In genomic region chr1:36860876-36861275, GRCm38 (mm10) we compare ENCODE assay signal across 10 mouse cellular contexts.
A peak's percentile ranks its signal among the peaks of the same experiment; 100 is the strongest.
DNase-seq lines count a peak whose midpoint lies in the region; ATAC-seq and TF ChIP-seq lines count a peak whose summit lies in the region.
"Had no signal": no experiment of that assay in that cellular context is flagged by ENCODE, and none has a peak within 500 bp of the region (broad histone marks: within the 10 kb centered on the region; RNA-seq: fewer than 3 reads in every experiment).

No protein-coding gene starts in this region.

- 56% methylated on average over 1 of the region's 1 CpGs for WGBS in heart, embryonic 12.5 days
- WGBS in limb, embryonic 13.5 days: 16% methylated on average over 1 of the region's 1 CpGs

- no peak overlapping the region for H3K4me2 ChIP-seq in heart, embryonic 12.5 days
- peak overlapping the region; percentile 28 for H3K4me2 ChIP-seq in limb, embryonic 13.5 days (replicated peaks)

- H3K4me1 ChIP-seq in heart, embryonic 12.5 days (replicated peaks): peaks cover 44% of the 10 kb centered on the region
- peaks cover 10% of the 10 kb centered on the region for H3K4me1 ChIP-seq in cortical plate, adult 2 months (ENCODE audit: control insufficient read depth, insufficient read depth, low read length)
- peaks cover 39% of the 10 kb centered on the region for H3K4me1 ChIP-seq in limb, embryonic 13.5 days

- no peak for ATAC-seq in heart, embryonic 12.5 days (ENCODE audit: insufficient number of reproducible peaks, low FRiP score)
- no peak for ATAC-seq in limb, embryonic 13.5 days (ENCODE audit: low FRiP score, low read depth)

- no peak overlapping the region for H3K4me3 ChIP-seq in heart, embryonic 12.5 days
- no peak overlapping the region for H3K4me3 ChIP-seq in layer of hippocampus, adult 2 months
- no peak overlapping the region for H3K4me3 ChIP-seq in cortical plate, adult 2 months (ENCODE audit: insufficient read depth, low read length)
- H3K4me3 ChIP-seq in limb, embryonic 13.5 days: no peak overlapping the region

- intact Hi-C loops in heart, postnatal 25 days (cut with DNase I): loop anchor here (1.0 to 5.0 kb wide), 2 partner anchors 59 to 76 kb away; no protein-coding TSS in a partner anchor

- DNase-seq in heart, postnatal 25 days (ENCODE audit: low spot score): no peak
- no peak for DNase-seq in layer of hippocampus, adult 2 months (ENCODE audit: low spot score in 2 of 2)
- no peak for DNase-seq in layer of hippocampus, adult 9-10 months (ENCODE audit: low spot score)
- DNase-seq in ovary, adult 18-20 months (ENCODE audit: low spot score): no peak
- no peak for DNase-seq in retina, postnatal 1 day
- DNase-seq: cerebellum, postnatal 36 days; thymus, adult 2 months had no signal

- peak overlapping the region; percentile 82 for H3K27ac ChIP-seq in heart, embryonic 12.5 days (ENCODE audit: poor library complexity, severe bottlenecking)
- H3K27ac ChIP-seq in layer of hippocampus, adult 2 months: peak overlapping the region; percentile 74
- 0 out of 2 replicates have a peak overlapping the region, but pooled peaks have one; percentile 53 for H3K27ac ChIP-seq in cortical plate, adult 2 months (ENCODE audit: insufficient read depth, low read length)
- H3K27ac ChIP-seq in limb, embryonic 13.5 days: peak overlapping the region; percentile 76

- no peak for TF ChIP-seq CTCF in layer of hippocampus, adult 2 months (conservative IDR thresholded peaks at IDR 0.05)
- TF ChIP-seq CTCF in cortical plate, adult 2 months (IDR thresholded peaks at IDR 0.05; ENCODE audit: extremely low read depth, insufficient read depth, low read length): no peak

- H3K9ac ChIP-seq in heart, embryonic 12.5 days: no peak overlapping the region
- no peak overlapping the region for H3K9ac ChIP-seq in limb, embryonic 13.5 days

- no peaks in the 10 kb centered on the region for H3K36me3 ChIP-seq in heart, embryonic 12.5 days
- no peaks in the 10 kb centered on the region for H3K36me3 ChIP-seq in limb, embryonic 13.5 days

- no peaks in the 10 kb centered on the region for H3K9me3 ChIP-seq in heart, embryonic 12.5 days (replicated peaks)
- no peaks in the 10 kb centered on the region for H3K9me3 ChIP-seq in limb, embryonic 13.5 days

- no peaks in the 10 kb centered on the region for H3K27me3 ChIP-seq in heart, embryonic 12.5 days (replicated peaks)
- no peaks in the 10 kb centered on the region for H3K27me3 ChIP-seq in limb, embryonic 13.5 days

- no peak for TF ChIP-seq POLR2A in cortical plate, adult 2 months (IDR thresholded peaks at IDR 0.05; ENCODE audit: extremely low read depth, insufficient read depth, low read length)
